Mouse (Mus musculus) right cerebral cortex, adult 18-20 months (tissue): ENCODE results near the gene Pepd.

Source experiments
- DNase-seq: peaks from one replicate; pipeline ENCODE4 v3.0.0; 2022; ENCODE audit warnings: mixed read lengths

The Pepd gene

GRCm38 (mm10) chr7:35058329-35058728 is 146.2 kb downstream of the Pepd start:
- DNase-seq = no peak

- DNase-seq = no peak
These were observed 147.3 kb downstream of the Pepd start for GRCm38 (mm10) chr7:35059467-35059866.

DNA sequence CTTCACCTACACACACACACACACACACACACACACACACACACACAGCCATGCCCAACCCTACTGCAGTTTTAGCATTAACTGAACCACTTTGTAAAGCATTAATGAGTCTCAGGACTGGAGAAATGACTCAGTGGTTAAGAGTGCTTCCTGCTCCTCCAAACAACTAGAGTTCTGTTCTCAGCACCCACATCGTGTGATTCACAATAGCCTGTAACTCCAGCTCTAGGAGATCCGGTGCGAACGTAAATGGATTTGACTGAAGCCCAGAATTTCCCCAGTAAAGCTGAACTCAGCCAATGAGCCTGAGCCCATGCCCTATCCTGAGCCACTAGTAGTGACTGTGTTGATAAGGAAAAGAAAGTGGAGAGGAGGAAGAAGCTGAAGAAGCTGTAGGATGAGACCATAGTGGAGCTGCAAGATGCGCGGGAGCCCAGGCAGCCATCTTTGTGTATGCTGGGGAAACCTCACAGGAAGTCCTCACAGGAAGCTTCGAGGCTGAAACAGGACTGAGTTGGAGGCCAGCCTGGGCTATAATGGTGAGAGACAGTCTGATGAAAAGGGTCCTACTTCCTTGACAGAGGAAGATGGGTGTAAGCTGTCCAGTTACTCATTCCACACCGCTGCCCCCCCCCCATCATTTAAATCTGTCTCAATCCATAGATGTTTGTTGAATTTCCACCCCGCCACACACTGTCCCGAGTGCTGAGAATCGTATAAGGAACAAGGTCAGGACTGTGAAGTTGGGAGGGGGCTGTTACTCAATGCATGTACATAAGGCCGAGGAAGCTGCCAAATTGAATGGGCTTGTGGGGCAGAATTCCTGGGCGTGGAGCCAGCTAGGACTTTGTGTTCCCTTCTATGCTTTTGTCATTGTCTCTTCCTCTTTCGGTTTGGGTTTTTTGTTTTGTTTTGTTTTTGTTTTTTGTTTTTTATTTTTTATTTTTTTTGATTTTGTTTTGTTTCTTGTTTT is 152.4 kb downstream of the Pepd start:
- peak; percentile 29 for DNase-seq

- no peak for DNase-seq
These were observed 153.8 kb downstream of the Pepd start for GRCm38 (mm10) chr7:35065958-35066357.

GRCm38 (mm10) chr7:35066640-35067212 is 154.5 kb downstream of the Pepd start:
- DNase-seq = no peak

DNA sequence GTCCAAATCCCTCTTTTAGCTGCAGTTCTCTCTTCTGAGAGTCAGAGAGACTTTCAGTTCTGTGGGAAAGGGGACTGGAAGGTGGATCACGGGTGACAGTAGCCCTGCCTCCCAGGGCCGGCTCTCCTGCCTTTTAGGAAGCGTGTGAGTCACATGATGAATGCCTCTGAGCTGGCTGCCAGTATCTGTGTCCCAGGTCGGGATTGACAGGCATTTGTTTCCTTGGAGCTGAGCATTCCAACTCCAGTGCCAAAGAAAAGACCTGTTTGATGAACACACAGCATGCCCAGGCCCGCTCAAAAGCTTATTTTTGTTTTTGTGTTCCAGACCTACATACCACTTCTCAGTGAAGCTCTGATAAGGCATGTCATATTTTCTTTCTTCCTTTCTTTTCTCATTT is 164.5 kb downstream of the Pepd start:
- DNase-seq = no peak

DNA sequence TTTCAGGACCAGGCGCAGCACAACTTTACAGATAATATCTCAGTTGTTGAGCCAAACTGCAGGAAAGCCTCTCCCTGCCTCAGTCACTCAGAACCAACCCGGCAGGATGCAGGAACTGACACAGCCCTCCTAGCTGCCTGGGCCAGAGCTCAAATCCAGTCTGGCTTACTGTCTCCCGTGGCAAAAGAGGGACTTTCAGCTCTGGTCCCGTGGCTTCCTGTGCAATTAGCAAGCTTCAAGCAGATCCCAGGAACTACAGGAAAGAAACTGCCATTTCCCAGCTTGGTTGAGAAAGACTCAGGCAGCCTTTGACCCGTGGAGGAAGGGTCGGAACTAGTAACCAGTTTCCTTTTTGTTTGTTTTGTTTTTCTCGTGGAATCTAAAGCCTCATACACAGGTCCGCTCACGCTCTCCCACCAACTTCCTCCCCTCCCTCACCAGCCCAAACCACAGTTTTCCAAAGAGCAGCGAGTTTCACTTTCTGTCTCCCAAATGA is 168.7 kb downstream of the Pepd start:
- no peak for DNase-seq

- no peak for DNase-seq
These were observed 169.4 kb downstream of the Pepd start for GRCm38 (mm10) chr7:35081406-35082104.

DNA sequence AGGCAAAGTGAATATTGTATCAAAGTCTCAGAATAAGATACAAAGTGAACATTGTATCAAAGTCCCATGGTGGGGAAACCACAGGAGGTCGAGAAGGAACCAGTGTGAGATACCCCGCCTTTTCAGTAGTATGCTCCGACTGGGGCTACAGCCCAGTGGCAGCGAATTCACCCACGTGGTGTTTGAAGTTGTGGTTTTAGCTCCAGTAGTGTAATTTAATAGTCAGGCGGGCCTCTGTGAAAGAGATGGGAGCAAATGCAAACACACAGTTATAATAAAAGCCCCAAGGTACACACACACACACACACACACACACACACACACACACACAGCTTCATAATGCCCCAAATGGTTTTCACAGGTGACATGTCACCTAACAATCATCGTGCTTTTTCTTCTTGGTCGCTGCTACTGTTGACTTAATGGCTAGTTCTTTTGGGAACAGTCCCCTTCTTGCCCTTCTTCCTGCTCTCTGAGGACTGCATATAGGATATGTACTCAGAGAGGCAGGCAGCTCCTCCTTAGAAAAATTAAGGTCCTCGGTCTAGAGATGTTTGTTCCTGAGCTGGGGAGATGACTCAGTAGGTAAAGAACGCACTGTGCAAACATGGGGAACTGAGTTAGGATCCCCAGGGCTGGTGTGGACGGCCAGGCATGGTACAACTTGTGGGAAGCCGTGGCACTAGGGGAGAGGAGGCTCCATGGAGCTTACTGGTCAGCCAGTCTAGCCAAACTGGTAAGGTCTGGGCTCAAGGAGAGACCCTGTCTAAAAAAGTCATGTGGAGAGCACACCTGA is 172.6 kb downstream of the Pepd start:
- DNase-seq = no peak

DNA sequence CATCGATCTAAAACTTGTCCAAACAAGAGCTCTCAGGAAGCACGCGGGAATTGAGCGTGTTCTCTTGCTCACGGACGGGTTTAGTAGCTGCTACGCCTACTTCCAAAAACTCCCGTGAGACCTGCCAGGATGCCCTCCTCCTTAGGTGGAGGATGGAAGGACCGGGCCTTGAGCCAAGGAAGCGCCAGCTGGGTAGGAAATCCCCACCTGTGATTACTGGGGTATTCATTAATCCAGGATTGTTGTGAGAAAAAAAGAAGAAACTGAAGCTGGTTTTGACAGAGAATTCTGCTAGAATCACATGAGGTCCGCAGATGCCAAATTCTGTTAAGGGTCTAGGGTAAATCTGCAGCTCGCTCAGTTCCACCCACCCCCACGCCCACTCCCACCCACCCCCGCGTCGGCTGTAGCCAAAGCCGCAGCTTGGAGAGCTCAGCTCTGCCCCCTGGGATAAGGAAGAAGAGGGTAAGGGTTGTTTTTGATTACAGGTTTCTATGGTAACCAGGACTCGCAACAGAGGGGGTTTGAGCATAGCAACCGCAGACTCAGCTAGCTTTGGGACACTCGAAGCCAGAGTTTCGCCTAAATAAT is 174.2 kb downstream of the Pepd start:
- peak; percentile 28 for DNase-seq

DNA sequence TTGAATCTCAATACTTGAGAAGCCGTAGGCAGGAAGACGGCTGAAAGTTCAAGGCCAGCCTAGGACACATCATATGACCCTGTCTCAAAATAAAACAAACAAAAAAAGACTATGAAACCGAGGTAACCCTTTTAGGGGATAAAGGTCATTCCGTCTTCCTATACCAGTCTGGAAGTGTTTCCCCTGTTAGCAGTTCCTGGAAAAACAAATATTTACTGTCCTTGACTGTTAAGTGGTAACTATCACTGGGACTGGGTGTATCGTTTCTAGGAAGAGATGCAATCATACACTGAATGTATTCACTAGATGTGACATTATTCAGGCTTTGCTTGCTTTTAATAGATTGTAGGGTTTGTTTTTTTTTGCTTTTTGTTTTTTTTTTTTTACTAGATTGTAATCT is 178.4 kb downstream of the Pepd start:
- no peak for DNase-seq
